Mouse (Mus musculus): ENCODE results near the gene Lgr5. TPM values are rescaled to one million over a fixed set of nuclear protein-coding genes. Genes with fewer than 3 reads are reported as not detected.

Lgr5 gene
- polyA plus RNA-seq, 1 experiment, result 0.04 TPM

GRCm38 (mm10) chr10:115491803-115492510 is 95.6 kb downstream of the Lgr5 start:
- no peak overlapping the region for H3K4me3 ChIP-seq (ENCODE audit: insufficient read depth, poor library complexity, severe bottlenecking)

DNA sequence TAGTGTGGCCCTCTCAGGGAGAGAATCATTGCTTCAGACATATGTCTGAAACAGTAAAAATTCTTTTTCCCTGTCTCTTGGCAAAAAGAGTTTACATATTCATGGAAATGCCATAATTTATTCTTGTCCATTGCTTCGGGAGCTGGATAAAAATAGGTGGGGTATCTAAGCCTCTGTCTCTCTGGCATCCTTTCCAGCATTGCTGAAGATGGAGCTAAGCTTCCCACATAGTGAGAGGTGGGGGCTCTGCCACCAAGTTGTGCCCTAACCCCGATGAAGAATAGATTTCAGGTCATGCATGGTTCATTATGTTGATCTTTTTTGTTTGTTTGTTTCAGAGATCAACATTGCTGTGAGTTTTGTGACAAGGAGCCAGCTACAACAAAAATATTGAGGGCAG is 102.0 kb downstream of the Lgr5 start:
- H3K4me3 ChIP-seq (ENCODE audit: insufficient read depth, poor library complexity, severe bottlenecking), result no peak overlapping the region
- TF ChIP-seq USF1 (IDR thresholded peaks at IDR 0.05; ENCODE audit: low read depth), result no peak
- TF ChIP-seq MYOG (IDR thresholded peaks at IDR 0.05; ENCODE audit: control insufficient read depth, extremely low read depth, insufficient read length), result no peak
- no peak for TF ChIP-seq FOSL1 (IDR thresholded peaks at IDR 0.05; ENCODE audit: insufficient read depth, low read length, poor library complexity, severe bottlenecking)
- no peak for TF ChIP-seq CEBPB (IDR thresholded peaks at IDR 0.05; ENCODE audit: low read depth)
- TF ChIP-seq CTCF (IDR thresholded peaks at IDR 0.05; ENCODE audit: control insufficient read depth, insufficient read depth, insufficient read length), result no peak
- TF ChIP-seq MAX (IDR thresholded peaks at IDR 0.05), result no peak
- TF ChIP-seq MYOD1 (IDR thresholded peaks at IDR 0.05; ENCODE audit: control insufficient read depth, insufficient read length, low read depth), result no peak
- H3K79me2 ChIP-seq (ENCODE audit: control insufficient read depth, insufficient read depth), result no peaks in the 10 kb centered on the region
- H3K36me3 ChIP-seq (ENCODE audit: control insufficient read depth, insufficient read depth), result no peaks in the 10 kb centered on the region
- no peaks in the 10 kb centered on the region for H3K27me3 ChIP-seq (ENCODE audit: control insufficient read depth, insufficient read depth, insufficient read length)
- H3ac ChIP-seq (ENCODE audit: control insufficient read depth, insufficient read length, low read depth), result no peak overlapping the region
- no peaks in the 10 kb centered on the region for H3K79me3 ChIP-seq (ENCODE audit: low read depth)

More at GRCm38 (mm10) chr10:115491803-115492510, 95.6 kb downstream of the Lgr5 start:
- Histone ChIP-seq H3K79me3 (ENCODE audit: low read depth) (no peaks in the 10 kb centered on the region), H3K27me3 (ENCODE audit: control insufficient read depth, insufficient read depth, insufficient read length) (no peaks in the 10 kb centered on the region), H3ac (ENCODE audit: control insufficient read depth, insufficient read length, low read depth) (no peak overlapping the region), H3K79me2 (ENCODE audit: control insufficient read depth, insufficient read depth) (no peaks in the 10 kb centered on the region), H3K36me3 (ENCODE audit: control insufficient read depth, insufficient read depth) (no peaks in the 10 kb centered on the region)
- TF ChIP-seq MYOD1 (IDR thresholded peaks at IDR 0.05; ENCODE audit: control insufficient read depth, insufficient read length, low read depth) (no peak), MYOG (IDR thresholded peaks at IDR 0.05; ENCODE audit: control insufficient read depth, extremely low read depth, insufficient read length) (no peak), FOSL1 (IDR thresholded peaks at IDR 0.05; ENCODE audit: insufficient read depth, low read length, poor library complexity, severe bottlenecking) (no peak), CTCF (IDR thresholded peaks at IDR 0.05; ENCODE audit: control insufficient read depth, insufficient read depth, insufficient read length) (no peak), USF1 (IDR thresholded peaks at IDR 0.05; ENCODE audit: low read depth) (no peak), CEBPB (IDR thresholded peaks at IDR 0.05; ENCODE audit: low read depth) (no peak), MAX (IDR thresholded peaks at IDR 0.05) (no peak)

- no peak overlapping the region for H3ac ChIP-seq (ENCODE audit: control insufficient read depth, insufficient read length, low read depth)
- H3K79me2 ChIP-seq (ENCODE audit: control insufficient read depth, insufficient read depth), result no peaks in the 10 kb centered on the region
- TF ChIP-seq MYOG (IDR thresholded peaks at IDR 0.05; ENCODE audit: control insufficient read depth, extremely low read depth, insufficient read length) (no peak), CTCF (IDR thresholded peaks at IDR 0.05; ENCODE audit: control insufficient read depth, insufficient read depth, insufficient read length) (no peak), FOSL1 (IDR thresholded peaks at IDR 0.05; ENCODE audit: insufficient read depth, low read length, poor library complexity, severe bottlenecking) (no peak), MYOD1 (IDR thresholded peaks at IDR 0.05; ENCODE audit: control insufficient read depth, insufficient read length, low read depth) (no peak), USF1 (IDR thresholded peaks at IDR 0.05; ENCODE audit: low read depth) (no peak), MAX (IDR thresholded peaks at IDR 0.05) (no peak), CEBPB (IDR thresholded peaks at IDR 0.05; ENCODE audit: low read depth) (no peak)
- no peak overlapping the region for H3K4me3 ChIP-seq (ENCODE audit: insufficient read depth, poor library complexity, severe bottlenecking)
- H3K27me3 ChIP-seq (ENCODE audit: control insufficient read depth, insufficient read depth, insufficient read length), result no peaks in the 10 kb centered on the region
- H3K79me3 ChIP-seq (ENCODE audit: low read depth), result no peaks in the 10 kb centered on the region
- no peaks in the 10 kb centered on the region for H3K36me3 ChIP-seq (ENCODE audit: control insufficient read depth, insufficient read depth)
These were observed 102.9 kb downstream of the Lgr5 start for GRCm38 (mm10) chr10:115484660-115485059.

DNA sequence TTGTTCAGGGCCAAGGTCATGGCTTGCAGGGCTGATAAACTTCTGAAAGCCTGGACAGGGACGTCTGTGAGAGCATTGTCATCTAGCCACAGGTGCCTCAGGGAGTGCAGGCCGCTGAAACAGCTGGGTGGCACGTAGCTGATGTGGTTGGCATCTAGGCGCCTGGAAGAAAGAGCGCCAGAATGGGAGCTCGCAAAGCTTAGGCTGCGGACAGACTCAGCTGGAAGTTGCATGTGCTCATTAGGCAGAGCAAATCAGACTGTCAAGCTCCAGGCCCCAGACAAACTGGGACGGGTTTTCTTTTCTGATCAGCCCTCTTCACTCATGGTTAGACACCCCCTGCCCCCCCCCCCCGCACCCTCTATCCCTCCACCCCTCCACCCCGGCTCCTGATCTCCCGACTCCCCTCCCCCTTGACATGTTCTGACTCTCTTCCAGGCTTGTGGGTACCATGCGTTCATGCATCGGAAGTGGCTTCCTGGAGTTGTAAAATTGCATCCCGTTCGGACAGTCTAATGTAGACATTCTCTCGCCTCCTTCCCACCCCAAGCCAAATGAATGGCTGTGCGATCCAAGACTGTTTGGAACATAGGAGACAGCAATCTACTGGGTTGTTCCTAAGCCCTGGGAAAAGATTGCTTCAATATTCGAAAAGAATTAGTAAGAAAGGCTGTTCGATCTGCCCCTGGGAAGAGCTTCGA is 109.0 kb downstream of the Lgr5 start:
- Histone ChIP-seq H3ac (ENCODE audit: control insufficient read depth, insufficient read length, low read depth) (no peak overlapping the region), H3K79me3 (ENCODE audit: low read depth) (no peaks in the 10 kb centered on the region), H3K4me3 (ENCODE audit: insufficient read depth, poor library complexity, severe bottlenecking) (no peak overlapping the region), H3K36me3 (ENCODE audit: control insufficient read depth, insufficient read depth) (no peaks in the 10 kb centered on the region), H3K27me3 (ENCODE audit: control insufficient read depth, insufficient read depth, insufficient read length) (no peaks in the 10 kb centered on the region), H3K79me2 (ENCODE audit: control insufficient read depth, insufficient read depth) (no peaks in the 10 kb centered on the region)
- TF ChIP-seq FOSL1 (IDR thresholded peaks at IDR 0.05; ENCODE audit: insufficient read depth, low read length, poor library complexity, severe bottlenecking) (no peak), MYOD1 (IDR thresholded peaks at IDR 0.05; ENCODE audit: control insufficient read depth, insufficient read length, low read depth) (no peak), USF1 (IDR thresholded peaks at IDR 0.05; ENCODE audit: low read depth) (no peak)

GRCm38 (mm10) chr10:115476506-115476905 is 111.1 kb downstream of the Lgr5 start:
- no peaks in the 10 kb centered on the region for H3K36me3 ChIP-seq (ENCODE audit: control insufficient read depth, insufficient read depth)
- no peaks in the 10 kb centered on the region for H3K79me3 ChIP-seq (ENCODE audit: low read depth)
- H3K4me3 ChIP-seq (ENCODE audit: insufficient read depth, poor library complexity, severe bottlenecking), result no peak overlapping the region
- H3ac ChIP-seq (ENCODE audit: control insufficient read depth, insufficient read length, low read depth), result no peak overlapping the region
- H3K79me2 ChIP-seq (ENCODE audit: control insufficient read depth, insufficient read depth), result no peaks in the 10 kb centered on the region
- TF ChIP-seq CEBPB (IDR thresholded peaks at IDR 0.05; ENCODE audit: low read depth), result no peak
- no peak for TF ChIP-seq CTCF (IDR thresholded peaks at IDR 0.05; ENCODE audit: control insufficient read depth, insufficient read depth, insufficient read length)
- TF ChIP-seq MYOG (IDR thresholded peaks at IDR 0.05; ENCODE audit: control insufficient read depth, extremely low read depth, insufficient read length), result no peak
- no peak for TF ChIP-seq MYOD1 (IDR thresholded peaks at IDR 0.05; ENCODE audit: control insufficient read depth, insufficient read length, low read depth)
- TF ChIP-seq FOSL1 (IDR thresholded peaks at IDR 0.05; ENCODE audit: insufficient read depth, low read length, poor library complexity, severe bottlenecking), result no peak
- no peak for TF ChIP-seq USF1 (IDR thresholded peaks at IDR 0.05; ENCODE audit: low read depth)
- TF ChIP-seq MAX (IDR thresholded peaks at IDR 0.05), result no peak
- H3K27me3 ChIP-seq (ENCODE audit: control insufficient read depth, insufficient read depth, insufficient read length), result no peaks in the 10 kb centered on the region

Data from C2C12 (cell line).